Mouse (Mus musculus) heart, embryonic 11.5 days (tissue): ENCODE measurements around the gene Ppt1. TPM values are rescaled to one million over a fixed set of nuclear protein-coding genes. Genes with fewer than 3 reads are reported as not detected.

ENCODE experiments used
- ATAC-seq: fragments of 200-750 bp; cut with Nextera tagmentation; replicated peaks from 2 replicates; pipeline ENCODE4 v1.8.0; 2017; ENCODE audit warnings: moderate library complexity; ENCODE audit not compliant: insufficient number of reproducible peaks, low FRiP score, low TSS enrichment
- H3K27ac ChIP-seq: fragments of 300-500 bp; sonication (generic); 2 replicates; pipeline ENCODE4 v1.5.1; 2014; ENCODE audit warnings: mild to moderate bottlenecking, low read depth, low read length
- H3K27me3 ChIP-seq: fragments of 300-500 bp; sonication (generic); 2 replicates; pipeline ENCODE4 v1.6.1; 2014; ENCODE audit warnings: mild to moderate bottlenecking, low read length, mixed read lengths; ENCODE audit not compliant: control insufficient read depth, insufficient read depth
- H3K36me3 ChIP-seq: fragments of 300-500 bp; sonication (generic); 2 replicates; pipeline ENCODE4 v1.6.1; 2014; ENCODE audit warnings: mild to moderate bottlenecking, low read length, moderate library complexity, mixed read lengths; ENCODE audit not compliant: control insufficient read depth, insufficient read depth
- H3K4me1 ChIP-seq: fragments of 300-500 bp; sonication (generic); 2 replicates; pipeline ENCODE4 v1.6.1; 2014; ENCODE audit warnings: low read length; ENCODE audit not compliant: control insufficient read depth, insufficient read depth
- H3K4me2 ChIP-seq: fragments of 300-500 bp; sonication (generic); 2 replicates; pipeline ENCODE4 v1.6.1; 2014; ENCODE audit warnings: mild to moderate bottlenecking, moderate library complexity
- H3K4me3 ChIP-seq: fragments of 300-500 bp; sonication (generic); 2 replicates; pipeline ENCODE4 v1.5.1; 2014; ENCODE audit warnings: low read depth, low read length
- H3K9ac ChIP-seq: fragments of 300-500 bp; sonication (generic); 2 replicates; pipeline ENCODE4 v1.6.1; 2014; ENCODE audit warnings: mild to moderate bottlenecking, low read depth, low read length, moderate library complexity
- H3K9me3 ChIP-seq: fragments of 300-500 bp; sonication (generic); replicated peaks from 2 replicates; pipeline ENCODE4 v1.6.1; 2016; ENCODE audit warnings: low read length; ENCODE audit not compliant: control insufficient read depth
- WGBS: fragments of 180-500 bp; shearing (Covaris S2); extraction: QIAGEN DNeasy Blood & Tissue Kit; methylation state at CpG from one replicate; pipeline ENCODE4 v1.1.7; 2014; ENCODE audit not compliant: insufficient replicate concordance; 5-methylcytosine and 5-hydroxymethylcytosine counted together
- polyA plus RNA-seq: library from polyadenylated mRNA; unstranded; fragments of >200 nt; fragmentation: Nextera tagmentation; extraction: Ambion mirVana; gene quantifications from 2 replicates; pipeline ENCODE4 v1.2.1, GENCODE M21; 2014

The Ppt1 gene
- polyA plus RNA-seq, 1 experiment from 2014 or later = 61.8 TPM

- H3K9me3 ChIP-seq = no peaks in the 10 kb centered on the region
- H3K4me2 ChIP-seq = peak overlapping the region; percentile 91
- H3K27ac ChIP-seq = peak overlapping the region; percentile 100
- no peak for ATAC-seq
- peak overlapping the region; percentile 94 for H3K9ac ChIP-seq
- WGBS = 8% methylated on average over 19 of the region's 19 CpGs
- no peaks in the 10 kb centered on the region for H3K27me3 ChIP-seq
- H3K36me3 ChIP-seq = no peaks in the 10 kb centered on the region
- peaks cover 17% of the 10 kb centered on the region for H3K4me1 ChIP-seq
- peak overlapping the region; percentile 94 for H3K4me3 ChIP-seq
These were observed 50.7 kb downstream of the Ppt1 start for GRCm38 (mm10) chr4:122886579-122887254.

- peak overlapping the region; percentile 91 for H3K4me2 ChIP-seq
- H3K9ac ChIP-seq = peak overlapping the region; percentile 94; the same call in 1 of the 2 replicates
- peaks cover 17% of the 10 kb centered on the region for H3K4me1 ChIP-seq
- peak overlapping the region; percentile 100 for H3K27ac ChIP-seq
- H3K36me3 ChIP-seq = no peaks in the 10 kb centered on the region
- H3K9me3 ChIP-seq = no peaks in the 10 kb centered on the region
- no peak overlapping the region for H3K4me3 ChIP-seq
- 75% methylated on average over 2 of the region's 2 CpGs for WGBS
- ATAC-seq = no peak
- no peaks in the 10 kb centered on the region for H3K27me3 ChIP-seq
These were observed 51.3 kb downstream of the Ppt1 start for GRCm38 (mm10) chr4:122887336-122887735.

- H3K27ac ChIP-seq = peak overlapping the region; percentile 41; the same call in 1 of the 2 replicates
- 13% methylated on average over 3 of the region's 3 CpGs for WGBS
- no peaks in the 10 kb centered on the region for H3K36me3 ChIP-seq
- no peak overlapping the region for H3K4me3 ChIP-seq
- H3K4me1 ChIP-seq = peaks cover 9% of the 10 kb centered on the region
- H3K4me2 ChIP-seq = 0 out of 2 replicates have a peak overlapping the region, but pooled peaks have one; percentile 14
- no peaks in the 10 kb centered on the region for H3K27me3 ChIP-seq
- H3K9ac ChIP-seq = 0 out of 2 replicates have a peak overlapping the region, but pooled peaks have one; percentile 28
- no peaks in the 10 kb centered on the region; the same call in 1 of the 2 replicates for H3K9me3 ChIP-seq
- no peak; the same call in 1 of the 2 replicates for ATAC-seq
These were observed 54.9 kb downstream of the Ppt1 start for GRCm38 (mm10) chr4:122890881-122891481.

GRCm38 (mm10) chr4:122891597-122891996 is 55.6 kb downstream of the Ppt1 start:
- WGBS = 27% methylated on average over 1 of the region's 1 CpGs
- Histone ChIP-seq H3K4me1 (peaks cover 9% of the 10 kb centered on the region), H3K4me2 (no peak overlapping the region), H3K27me3 (no peaks in the 10 kb centered on the region), H3K9me3 (no peaks in the 10 kb centered on the region; the same call in 1 of the 2 replicates), H3K9ac (no peak overlapping the region), H3K4me3 (no peak overlapping the region), H3K27ac (0 out of 2 replicates have a peak overlapping the region, but pooled peaks have one; percentile 41), H3K36me3 (no peaks in the 10 kb centered on the region)
- ATAC-seq = no peak

- 61% methylated on average over 5 of the region's 5 CpGs for WGBS
- Histone ChIP-seq H3K4me2 (no peak overlapping the region), H3K27me3 (no peaks in the 10 kb centered on the region), H3K9ac (no peak overlapping the region), H3K9me3 (no peaks in the 10 kb centered on the region; the same call in 1 of the 2 replicates), H3K36me3 (no peaks in the 10 kb centered on the region), H3K4me3 (no peak overlapping the region), H3K27ac (peak overlapping the region; percentile 22; the same call in 1 of the 2 replicates), H3K4me1 (peaks cover 5% of the 10 kb centered on the region)
- no peak for ATAC-seq
These were observed 56.1 kb downstream of the Ppt1 start for GRCm38 (mm10) chr4:122892157-122892556.

GRCm38 (mm10) chr4:122897750-122898149 is 61.7 kb downstream of the Ppt1 start:
- ATAC-seq = no peak
- Histone ChIP-seq H3K27ac (no peak overlapping the region), H3K4me2 (no peak overlapping the region), H3K27me3 (no peaks in the 10 kb centered on the region), H3K9me3 (no peaks in the 10 kb centered on the region; the same call in 1 of the 2 replicates), H3K9ac (no peak overlapping the region), H3K4me1 (no peaks in the 10 kb centered on the region), H3K4me3 (no peak overlapping the region), H3K36me3 (no peaks in the 10 kb centered on the region)
- WGBS = 78% methylated on average over 4 of the region's 4 CpGs

GRCm38 (mm10) chr4:122898313-122898712 is 62.3 kb downstream of the Ppt1 start:
- Histone ChIP-seq H3K9me3 (no peaks in the 10 kb centered on the region; the same call in 1 of the 2 replicates), H3K27ac (no peak overlapping the region), H3K4me2 (no peak overlapping the region), H3K27me3 (no peaks in the 10 kb centered on the region), H3K4me3 (no peak overlapping the region), H3K36me3 (no peaks in the 10 kb centered on the region), H3K4me1 (no peaks in the 10 kb centered on the region), H3K9ac (no peak overlapping the region)
- ATAC-seq = no peak
- 15% methylated on average over 5 of the region's 5 CpGs for WGBS

GRCm38 (mm10) chr4:122902156-122902555 is 66.1 kb downstream of the Ppt1 start:
- Histone ChIP-seq H3K9me3 (no peaks in the 10 kb centered on the region), H3K27ac (no peak overlapping the region)

More at GRCm38 (mm10) chr4:122902156-122902555, 66.1 kb downstream of the Ppt1 start:
- ATAC-seq = no peak
- Histone ChIP-seq H3K4me3 (no peak overlapping the region), H3K4me2 (no peak overlapping the region), H3K4me1 (no peaks in the 10 kb centered on the region), H3K9ac (no peak overlapping the region), H3K27me3 (no peaks in the 10 kb centered on the region), H3K36me3 (no peaks in the 10 kb centered on the region)
- WGBS = 19% methylated on average over 6 of the region's 6 CpGs
